Mouse (Mus musculus) left cerebral cortex, adult 2 months (tissue): ENCODE results near the gene Plekhd1. TPM values are rescaled to one million over a fixed set of nuclear protein-coding genes. Genes with fewer than 3 reads are reported as not detected.

Source experiments
- DNase-seq, 2 experiments: peaks; one replicate each; pipeline ENCODE4 v3.0.0; 2021 to 2022; ENCODE audit warnings: low spot score in 2 of 2, mixed read lengths in 1 of 2; ENCODE audit errors: extremely low spot score in 1 of 2
- H3K27ac ChIP-seq: fragments of 200-600 bp; 2 replicates; pipeline ENCODE4 v1.8.1; 2022
- H3K4me3 ChIP-seq: fragments of 200-600 bp; 2 replicates; pipeline ENCODE4 v1.8.1; 2022
- CTCF ChIP-seq: fragments of 200-600 bp; IDR thresholded peaks from 2 replicates; pipeline ENCODE4 v1.8.1; 2022; ENCODE audit warnings: antibody characterized with exemption, mild to moderate bottlenecking, moderate library complexity
- intact Hi-C: fragments of 180-260 bp; cut with DNase I; formaldehyde crosslinking; loops from one replicate; pipeline ENCODE4 v1.15.1; 2025
- total RNA-seq, 2 experiments: library from RNA; stranded (reverse); gene quantifications; 2 replicates each; pipeline ENCODE4 v1.2.3; 2021

The Plekhd1 gene
- total RNA-seq, 2 experiments from 2014 or later: 2.2 to 2.8 TPM

- TF ChIP-seq CTCF: no peak
- intact Hi-C loops: no loop called here
- Histone ChIP-seq H3K4me3 (no peak overlapping the region), H3K27ac (no peak overlapping the region)
- no peak for DNase-seq
These were observed 14.0 kb downstream of the Plekhd1 start for GRCm38 (mm10) chr12:80706208-80706914.

GRCm38 (mm10) chr12:80706915-80707604 lies 14.7 kb downstream of the Plekhd1 start:
- intact Hi-C loops: no loop called here
- no peak overlapping the region for H3K4me3 ChIP-seq
- no peak for DNase-seq
- TF ChIP-seq CTCF: no peak
- H3K27ac ChIP-seq: no peak overlapping the region

GRCm38 (mm10) chr12:80715915-80716314 lies 23.5 kb downstream of the Plekhd1 start:
- DNase-seq: no peak
- TF ChIP-seq CTCF: no peak
- intact Hi-C loops: no loop called here
- Histone ChIP-seq H3K27ac (no peak overlapping the region), H3K4me3 (no peak overlapping the region)

GRCm38 (mm10) chr12:80719141-80719540 lies 26.8 kb downstream of the Plekhd1 start:
- Histone ChIP-seq H3K27ac (no peak overlapping the region), H3K4me3 (no peak overlapping the region)
- no peak for TF ChIP-seq CTCF
- intact Hi-C loops: no loop called here
- DNase-seq: no peak

GRCm38 (mm10) chr12:80720507-80720906 lies 28.1 kb downstream of the Plekhd1 start:
- no peak overlapping the region for H3K27ac ChIP-seq
- no peak for TF ChIP-seq CTCF
- DNase-seq: no peak
- intact Hi-C loops: no loop called here
- H3K4me3 ChIP-seq: no peak overlapping the region

- DNase-seq: no peak
- Histone ChIP-seq H3K4me3 (no peak overlapping the region), H3K27ac (no peak overlapping the region)
- intact Hi-C loops: no loop called here
- TF ChIP-seq CTCF: no peak
These were observed 29.1 kb downstream of the Plekhd1 start for GRCm38 (mm10) chr12:80721458-80721857.

- no peak overlapping the region for H3K27ac ChIP-seq
- peak; percentile 79 to 86 for DNase-seq
- intact Hi-C loops: loop anchor here (1.0 to 2.0 kb wide), 2 partner anchors 44 to 570 kb away; no protein-coding TSS in a partner anchor
- peak; percentile 97 for TF ChIP-seq CTCF
- H3K4me3 ChIP-seq: no peak overlapping the region
These were observed 32.6 kb downstream of the Plekhd1 start for GRCm38 (mm10) chr12:80724853-80725559.

- intact Hi-C loops: no loop called here
- no peak overlapping the region for H3K27ac ChIP-seq
- no peak overlapping the region for H3K4me3 ChIP-seq
- no peak; the same call in 1 of the 2 replicates for TF ChIP-seq CTCF
- DNase-seq: no peak
These were observed 35.8 kb downstream of the Plekhd1 start for GRCm38 (mm10) chr12:80728207-80728606.

GRCm38 (mm10) chr12:80728814-80729213 lies 36.4 kb downstream of the Plekhd1 start:
- peak; percentile 47 for TF ChIP-seq CTCF
- no peak for DNase-seq
- Histone ChIP-seq H3K4me3 (no peak overlapping the region), H3K27ac (no peak overlapping the region)
- intact Hi-C loops: no loop called here

- no peak overlapping the region for H3K4me3 ChIP-seq
- no peak for TF ChIP-seq CTCF
- intact Hi-C loops: loop anchor here (1.0 kb wide), 1 partner anchor 30 kb away; the partner anchor contains the start of gene Ccdc177
- no peak for DNase-seq
- no peak overlapping the region for H3K27ac ChIP-seq
These were observed 37.6 kb downstream of the Plekhd1 start for GRCm38 (mm10) chr12:80729758-80730530.

GRCm38 (mm10) chr12:80730567-80730966 lies 38.2 kb downstream of the Plekhd1 start:
- no peak overlapping the region for H3K27ac ChIP-seq
- intact Hi-C loops: loop anchor here (1.0 kb wide), 1 partner anchor 30 kb away; the partner anchor contains the start of gene Ccdc177
- peak; percentile 73 for TF ChIP-seq CTCF
- no peak overlapping the region for H3K4me3 ChIP-seq
- peak; percentile 61 to 69 for DNase-seq
